Mouse (Mus musculus): ENCODE results near the gene Aacs. TPM values are rescaled to one million over a fixed set of nuclear protein-coding genes. Genes with fewer than 3 reads are reported as not detected.

Gene Aacs
- polyA plus RNA-seq, 2 experiments, result 35.5 to 43.3 TPM

DNA sequence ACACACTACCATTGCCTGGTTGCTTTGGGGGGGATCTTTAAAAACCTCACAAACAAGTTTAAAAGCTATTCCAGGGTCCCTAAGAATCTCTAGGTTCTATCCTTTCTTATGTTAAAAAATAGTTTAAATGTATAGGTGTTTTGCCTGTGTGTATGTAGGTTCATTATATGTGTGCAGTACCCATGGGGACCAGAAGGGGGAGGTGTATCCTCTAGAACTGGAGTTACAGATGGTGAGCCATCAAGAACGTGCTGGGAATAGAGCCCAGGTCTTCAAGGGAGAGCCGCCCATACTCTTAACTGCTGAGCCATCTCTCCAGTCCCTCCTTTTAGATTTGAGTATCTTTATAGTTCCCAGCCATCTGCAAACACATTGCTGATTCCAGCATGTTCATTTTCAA lies 69.5 kb downstream of the Aacs start:
- H3K9ac ChIP-seq (ENCODE audit: low read depth, low read length, severe bottlenecking), result no peak overlapping the region
- ATAC-seq (ENCODE audit: low FRiP score, low read depth), result no peak
- no peak overlapping the region for H3K4me2 ChIP-seq (replicated peaks; ENCODE audit: low read depth, low read length, severe bottlenecking)
- 90% methylated on average over 2 of the region's 2 CpGs for WGBS
- no peaks in the 10 kb centered on the region for H3K4me1 ChIP-seq (ENCODE audit: control insufficient read depth, insufficient read depth, low read length)
- no peaks in the 10 kb centered on the region for H3K27me3 ChIP-seq (ENCODE audit: control insufficient read depth, insufficient read depth, low read length)
- TF ChIP-seq POLR2A (IDR thresholded peaks at IDR 0.05; ENCODE audit: borderline replicate concordance, extremely low read depth, insufficient read depth, insufficient read length), result no peak
- no peak overlapping the region for H3K27ac ChIP-seq (replicated peaks; ENCODE audit: low read depth, low read length)
- H3K4me3 ChIP-seq (replicated peaks; ENCODE audit: low read length), result no peak overlapping the region
- H3K9me3 ChIP-seq (ENCODE audit: control insufficient read depth, low read length), result no peaks in the 10 kb centered on the region
- DNase-seq (ENCODE audit: low spot score), result no peak
- H3K36me3 ChIP-seq (ENCODE audit: control insufficient read depth, insufficient read depth, low read length), result no peaks in the 10 kb centered on the region

DNA sequence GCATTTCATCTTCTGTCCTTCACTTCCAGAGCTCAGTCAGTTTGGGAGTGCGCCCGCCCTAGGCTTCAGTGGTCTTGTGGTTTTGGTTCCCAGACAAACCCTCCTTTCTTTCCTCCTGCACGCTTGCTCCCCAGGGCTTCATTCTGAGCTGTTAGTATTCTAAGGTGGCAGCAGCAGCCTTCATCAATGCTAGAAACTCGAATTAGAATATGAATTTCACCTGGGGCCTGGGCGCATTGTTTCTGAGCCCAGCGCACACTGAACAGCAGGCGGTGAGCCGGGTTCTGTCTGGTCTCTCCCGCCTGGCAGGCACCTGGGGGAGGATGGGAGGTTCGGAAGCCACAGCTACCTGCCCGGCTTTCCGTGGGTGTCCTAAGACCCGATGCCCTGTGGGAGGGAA lies 70.7 kb downstream of the Aacs start:
- Histone ChIP-seq H3K4me2 (replicated peaks; ENCODE audit: low read depth, low read length, severe bottlenecking) (no peak overlapping the region), H3K4me1 (ENCODE audit: control insufficient read depth, insufficient read depth, low read length) (no peaks in the 10 kb centered on the region), H3K9ac (ENCODE audit: low read depth, low read length, severe bottlenecking) (no peak overlapping the region), H3K27ac (replicated peaks; ENCODE audit: low read depth, low read length) (no peak overlapping the region), H3K4me3 (replicated peaks; ENCODE audit: low read length) (no peak overlapping the region), H3K27me3 (ENCODE audit: control insufficient read depth, insufficient read depth, low read length) (no peaks in the 10 kb centered on the region), H3K36me3 (ENCODE audit: control insufficient read depth, insufficient read depth, low read length) (no peaks in the 10 kb centered on the region), H3K9me3 (ENCODE audit: control insufficient read depth, low read length) (no peaks in the 10 kb centered on the region)
- no peak for TF ChIP-seq POLR2A (IDR thresholded peaks at IDR 0.05; ENCODE audit: borderline replicate concordance, extremely low read depth, insufficient read depth, insufficient read length)
- ATAC-seq (ENCODE audit: low FRiP score, low read depth) (no peak), DNase-seq (ENCODE audit: low spot score) (no peak)
- 23% methylated on average over 13 of the region's 13 CpGs for WGBS

DNA sequence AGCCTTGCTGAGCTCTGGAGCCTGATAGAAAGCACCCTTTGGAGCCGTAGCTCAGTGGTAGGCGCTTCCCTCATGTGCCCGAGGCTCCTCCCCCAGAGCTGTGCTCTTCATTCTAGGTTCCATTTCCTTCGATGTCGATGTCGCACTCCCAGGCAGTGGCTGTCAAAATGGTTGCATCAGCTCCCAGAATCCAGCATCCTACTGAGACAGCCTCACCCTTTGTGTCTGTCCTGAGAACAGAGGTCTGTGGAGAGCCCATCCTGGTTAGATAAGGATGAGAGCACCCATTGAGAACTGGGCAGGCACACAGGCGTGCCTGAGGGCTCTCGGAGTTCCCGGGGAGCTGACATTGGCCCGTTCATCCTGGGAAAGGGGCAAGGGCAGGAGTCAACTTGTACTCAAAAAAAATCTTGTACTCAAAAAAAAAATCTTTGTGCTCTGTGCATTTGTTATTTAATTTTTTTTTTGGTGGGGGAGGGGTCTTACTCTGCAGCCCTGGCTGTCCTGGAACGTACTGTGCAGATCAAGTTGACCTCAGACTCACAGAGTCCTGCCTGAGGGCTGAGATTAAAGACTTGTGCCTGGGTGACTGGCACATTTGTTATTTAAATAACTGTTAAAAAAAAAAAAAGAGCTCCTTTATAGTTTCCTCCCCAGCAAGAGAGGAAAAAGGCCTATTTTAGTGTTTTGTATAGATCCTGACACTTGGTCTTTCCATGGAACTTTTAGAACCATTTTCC lies 74.3 kb downstream of the Aacs start:
- Histone ChIP-seq H3K9me3 (ENCODE audit: control insufficient read depth, low read length) (no peaks in the 10 kb centered on the region), H3K27ac (replicated peaks; ENCODE audit: low read depth, low read length) (no peak overlapping the region), H3K36me3 (ENCODE audit: control insufficient read depth, insufficient read depth, low read length) (no peaks in the 10 kb centered on the region), H3K4me1 (ENCODE audit: control insufficient read depth, insufficient read depth, low read length) (no peaks in the 10 kb centered on the region), H3K27me3 (ENCODE audit: control insufficient read depth, insufficient read depth, low read length) (no peaks in the 10 kb centered on the region), H3K9ac (ENCODE audit: low read depth, low read length, severe bottlenecking) (no peak overlapping the region), H3K4me2 (replicated peaks; ENCODE audit: low read depth, low read length, severe bottlenecking) (no peak overlapping the region), H3K4me3 (replicated peaks; ENCODE audit: low read length) (no peak overlapping the region)
- TF ChIP-seq POLR2A (IDR thresholded peaks at IDR 0.05; ENCODE audit: borderline replicate concordance, extremely low read depth, insufficient read depth, insufficient read length), result no peak
- no peak for DNase-seq (ENCODE audit: low spot score)
- no peak for ATAC-seq (ENCODE audit: low FRiP score, low read depth)
- 29% methylated on average over 11 of the region's 11 CpGs for WGBS

DNA sequence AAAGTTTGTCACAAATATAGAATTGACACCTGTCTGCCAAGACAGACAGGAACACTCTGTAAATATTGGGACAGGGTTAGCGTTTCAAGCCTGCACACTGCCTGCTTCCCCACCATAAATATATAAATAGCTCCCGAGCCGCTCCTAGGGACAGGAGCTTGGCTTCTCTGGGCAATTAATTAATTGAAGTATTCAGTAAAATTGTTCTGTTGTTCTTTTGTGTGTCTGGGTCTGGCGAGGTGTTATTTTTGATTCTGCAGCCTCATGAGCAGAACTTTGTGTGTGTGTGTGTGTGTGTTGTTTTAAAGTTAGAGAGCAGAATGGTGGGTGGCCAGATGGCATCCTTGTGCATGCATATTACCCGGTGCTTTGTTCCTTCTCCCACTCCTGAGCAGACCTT lies 80.1 kb downstream of the Aacs start:
- TF ChIP-seq POLR2A (IDR thresholded peaks at IDR 0.05; ENCODE audit: borderline replicate concordance, extremely low read depth, insufficient read depth, insufficient read length), result no peak
- Histone ChIP-seq H3K27ac (replicated peaks; ENCODE audit: low read depth, low read length) (no peak overlapping the region), H3K9ac (ENCODE audit: low read depth, low read length, severe bottlenecking) (no peak overlapping the region), H3K27me3 (ENCODE audit: control insufficient read depth, insufficient read depth, low read length) (no peaks in the 10 kb centered on the region), H3K36me3 (ENCODE audit: control insufficient read depth, insufficient read depth, low read length) (no peaks in the 10 kb centered on the region), H3K4me3 (replicated peaks; ENCODE audit: low read length) (no peak overlapping the region), H3K4me2 (replicated peaks; ENCODE audit: low read depth, low read length, severe bottlenecking) (no peak overlapping the region), H3K4me1 (ENCODE audit: control insufficient read depth, insufficient read depth, low read length) (no peaks in the 10 kb centered on the region), H3K9me3 (ENCODE audit: control insufficient read depth, low read length) (no peaks in the 10 kb centered on the region)
- ATAC-seq (ENCODE audit: low FRiP score, low read depth) (no peak), DNase-seq (ENCODE audit: low spot score) (no peak)
- WGBS, result 63% methylated on average over 5 of the region's 5 CpGs

DNA sequence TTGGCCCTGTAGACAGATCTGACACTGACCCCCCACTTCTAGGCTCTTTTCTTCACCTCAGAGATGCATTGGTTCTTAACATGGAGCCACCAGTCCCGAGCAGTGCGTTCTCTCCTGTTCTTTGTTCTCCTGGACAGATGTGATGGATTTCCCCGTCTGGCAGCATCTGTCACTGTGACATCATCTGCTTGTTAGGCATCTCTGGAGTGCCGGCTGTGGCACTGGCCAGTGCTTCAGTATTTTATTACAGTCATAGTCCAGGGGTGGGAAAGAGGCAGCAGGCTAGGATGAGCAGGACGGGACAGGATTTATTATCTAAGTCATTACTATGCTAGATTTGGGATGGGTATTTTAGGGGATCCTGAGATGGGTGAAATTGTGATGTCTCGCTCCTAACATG lies 87.9 kb downstream of the Aacs start:
- H3K4me1 ChIP-seq (ENCODE audit: control insufficient read depth, insufficient read depth, low read length), result no peaks in the 10 kb centered on the region
- no peak overlapping the region for H3K9ac ChIP-seq (ENCODE audit: low read depth, low read length, severe bottlenecking)
- H3K4me3 ChIP-seq (replicated peaks; ENCODE audit: low read length), result no peak overlapping the region
- no peak for ATAC-seq (ENCODE audit: low FRiP score, low read depth)
- WGBS, result 37% methylated on average over 6 of the region's 6 CpGs
- TF ChIP-seq POLR2A (IDR thresholded peaks at IDR 0.05; ENCODE audit: borderline replicate concordance, extremely low read depth, insufficient read depth, insufficient read length), result no peak
- H3K9me3 ChIP-seq (ENCODE audit: control insufficient read depth, low read length), result no peaks in the 10 kb centered on the region
- no peaks in the 10 kb centered on the region for H3K36me3 ChIP-seq (ENCODE audit: control insufficient read depth, insufficient read depth, low read length)
- no peak overlapping the region for H3K4me2 ChIP-seq (replicated peaks; ENCODE audit: low read depth, low read length, severe bottlenecking)
- H3K27ac ChIP-seq (replicated peaks; ENCODE audit: low read depth, low read length), result no peak overlapping the region
- H3K27me3 ChIP-seq (ENCODE audit: control insufficient read depth, insufficient read depth, low read length), result no peaks in the 10 kb centered on the region
- no peak for DNase-seq (ENCODE audit: low spot score)
